Mouse (Mus musculus) MEL (cell line): ENCODE measurements around the gene Tbx15. TPM values are rescaled to one million over a fixed set of nuclear protein-coding genes. Genes with fewer than 3 reads are reported as not detected.
A peak's percentile ranks its signal among the peaks of the same experiment; 100 is the strongest.

Experiments
- DNase-seq: peaks from one replicate; pipeline ENCODE4 v3.0.0; 2011; ENCODE audit warnings: low read depth, low spot score
- H3K27ac ChIP-seq: 2 replicates; pipeline ENCODE4 v1.5.1; 2012; ENCODE audit warnings: low read depth, mild to moderate bottlenecking, control low read depth, low read length, moderate library complexity; ENCODE audit not compliant: control insufficient read depth
- H3K27me3 ChIP-seq, 2 experiments: fragments of 150-350 bp in 1 of 2; sonication (generic) in 1 of 2; 2 replicates each; pipeline ENCODE4 v1.6.1; 2012; ENCODE audit warnings: low read length in 2 of 2, mild to moderate bottlenecking in 2 of 2, improper control_type of control experiment in 1 of 2, moderate library complexity in 1 of 2; ENCODE audit not compliant: insufficient read depth in 2 of 2, control insufficient read depth in 1 of 2
- H3K36me3 ChIP-seq, 2 experiments: 2 replicates each; pipeline ENCODE4 v1.6.1; 2012 to 2014; ENCODE audit warnings: low read length in 2 of 2, improper control_type of control experiment in 1 of 2, inconsistent platforms in 1 of 2, mild to moderate bottlenecking in 1 of 2; ENCODE audit not compliant: insufficient read depth in 2 of 2, control insufficient read depth in 1 of 2
- H3K4me1 ChIP-seq, 2 experiments: fragments of 150-350 bp in 1 of 2; sonication (generic) in 1 of 2; 2 replicates each; pipeline ENCODE4 v1.6.1; 2012; ENCODE audit warnings: low read length in 2 of 2, improper control_type of control experiment in 1 of 2, mild to moderate bottlenecking in 1 of 2; ENCODE audit not compliant: insufficient read depth in 2 of 2, control insufficient read depth in 1 of 2
- H3K4me3 ChIP-seq, 2 experiments: fragments of 150-350 bp in 1 of 2; sonication (generic) in 1 of 2; 2 replicates each; pipeline ENCODE4 v1.5.1; 2012; ENCODE audit warnings: low read depth in 2 of 2, low read length in 2 of 2, mild to moderate bottlenecking in 2 of 2, moderate library complexity in 2 of 2, control low read depth in 1 of 2, improper control_type of control experiment in 1 of 2; ENCODE audit not compliant: control insufficient read depth in 1 of 2, insufficient read depth in 1 of 2
- H3K79me2 ChIP-seq: 2 replicates; pipeline ENCODE4 v1.6.1; 2012; ENCODE audit warnings: mild to moderate bottlenecking, low read length, moderate library complexity; ENCODE audit not compliant: control insufficient read depth, poor library complexity, insufficient read depth
- H3K9ac ChIP-seq: 2 replicates; pipeline ENCODE4 v1.6.1; 2012; ENCODE audit warnings: low read depth, mild to moderate bottlenecking, control low read depth, low read length, moderate library complexity; ENCODE audit not compliant: control insufficient read depth, poor library complexity, severe bottlenecking
- H3K9me3 ChIP-seq: fragments of 150-350 bp; sonication (generic); replicated peaks from 2 replicates; pipeline ENCODE4 v1.6.1; 2012; ENCODE audit warnings: mild to moderate bottlenecking, low read length, improper control_type of control experiment, moderate library complexity; ENCODE audit not compliant: insufficient read depth
- BHLHE40 ChIP-seq: IDR thresholded peaks from 2 replicates; pipeline ENCODE4 v1.6.1; 2012; ENCODE audit warnings: low read depth, mild to moderate bottlenecking, inconsistent platforms, low read length, improper control_type of control experiment, borderline replicate concordance
- CHD1 ChIP-seq: IDR thresholded peaks from 2 replicates; pipeline ENCODE4 v1.6.1; 2012; ENCODE audit warnings: low read depth, mild to moderate bottlenecking, inconsistent platforms, low read length, improper control_type of control experiment
- CTCF ChIP-seq, 3 experiments: IDR thresholded peaks in 2 of 3; conservative IDR thresholded peaks in 1 of 3; 2 replicates each; pipeline ENCODE4 v1.5.1; 2011 to 2012; ENCODE audit warnings: low read length in 3 of 3, low read depth in 2 of 3, mild to moderate bottlenecking in 2 of 3, improper control_type of control experiment in 1 of 3, inconsistent platforms in 1 of 3, mixed read lengths in 1 of 3, moderate library complexity in 1 of 3; ENCODE audit not compliant: control insufficient read depth in 1 of 3, insufficient read depth in 1 of 3, poor library complexity in 1 of 3, severe bottlenecking in 1 of 3
- E2F4 ChIP-seq: IDR thresholded peaks from 2 replicates; pipeline ENCODE4 v1.6.1; 2011; ENCODE audit warnings: low read depth, low read length, improper control_type of control experiment, borderline replicate concordance
- ELF1 ChIP-seq: IDR thresholded peaks from 2 replicates; pipeline ENCODE4 v1.6.1; 2014; ENCODE audit warnings: low read depth, mild to moderate bottlenecking, inconsistent platforms, low read length, improper control_type of control experiment, moderate library complexity
- EP300 ChIP-seq, 2 experiments: IDR thresholded peaks; 2 replicates each; pipeline ENCODE4 v1.6.1; 2011; ENCODE audit warnings: improper control_type of control experiment in 2 of 2, low read length in 2 of 2, low read depth in 1 of 2, mild to moderate bottlenecking in 1 of 2
- ETS1 ChIP-seq: IDR thresholded peaks from 2 replicates; pipeline ENCODE4 v1.6.1; 2012; ENCODE audit warnings: low read depth, mild to moderate bottlenecking, inconsistent platforms, low read length, improper control_type of control experiment, moderate library complexity
- GABPA ChIP-seq: IDR thresholded peaks from 2 replicates; pipeline ENCODE4 v1.6.1; 2012; ENCODE audit warnings: low read depth, mild to moderate bottlenecking, inconsistent platforms, low read length, improper control_type of control experiment, moderate library complexity
- GATA1 ChIP-seq: IDR thresholded peaks from 2 replicates; pipeline ENCODE4 v1.6.1; 2011; ENCODE audit warnings: low read depth, low read length, improper control_type of control experiment
- HCFC1 ChIP-seq: IDR thresholded peaks from 2 replicates; pipeline ENCODE4 v1.6.1; 2012; ENCODE audit warnings: low read depth, mild to moderate bottlenecking, inconsistent platforms, low read length, improper control_type of control experiment, moderate library complexity
- JUND ChIP-seq: IDR thresholded peaks from 2 replicates; pipeline ENCODE4 v1.6.1; 2011; ENCODE audit warnings: low read depth, mild to moderate bottlenecking, improper control_type of control experiment, low read length
- KAT2A ChIP-seq: conservative IDR thresholded peaks from 2 replicates; pipeline ENCODE4 v1.6.1; 2012; ENCODE audit warnings: low read depth, low read length, improper control_type of control experiment, inconsistent platforms
- MAFK ChIP-seq: IDR thresholded peaks from 2 replicates; pipeline ENCODE4 v1.6.1; 2011; ENCODE audit warnings: low read depth, mild to moderate bottlenecking, low read length, improper control_type of control experiment, borderline replicate concordance
- MAX ChIP-seq: IDR thresholded peaks from 2 replicates; pipeline ENCODE4 v1.6.1; 2011; ENCODE audit warnings: low read length, improper control_type of control experiment
- MEF2A ChIP-seq: IDR thresholded peaks from 2 replicates; pipeline ENCODE4 v1.6.1; 2014; ENCODE audit warnings: low read depth, mild to moderate bottlenecking, inconsistent platforms, low read length, improper control_type of control experiment; ENCODE audit not compliant: poor library complexity, insufficient replicate concordance, severe bottlenecking; ENCODE audit errors: extremely low read depth
- MXI1 ChIP-seq: IDR thresholded peaks from 2 replicates; pipeline ENCODE4 v1.6.1; 2011; ENCODE audit warnings: mild to moderate bottlenecking, low read depth, low read length, improper control_type of control experiment
- MYC ChIP-seq: IDR thresholded peaks from 2 replicates; pipeline ENCODE4 v1.6.1; 2011; ENCODE audit warnings: low read depth, mild to moderate bottlenecking, low read length, improper control_type of control experiment, moderate library complexity
- NELFE ChIP-seq: IDR thresholded peaks from 2 replicates; pipeline ENCODE4 v1.6.1; 2011; ENCODE audit warnings: low read depth, low read length, improper control_type of control experiment
- NRF1 ChIP-seq: IDR thresholded peaks from 2 replicates; pipeline ENCODE4 v1.6.1; 2014; ENCODE audit warnings: low read depth, mild to moderate bottlenecking, inconsistent platforms, low read length, improper control_type of control experiment, moderate library complexity; ENCODE audit not compliant: poor library complexity, insufficient read depth, severe bottlenecking
- POLR2A ChIP-seq, 2 experiments: IDR thresholded peaks; 2 replicates each; pipeline ENCODE4 v1.6.1; 2011 to 2012; ENCODE audit warnings: low read length in 2 of 2, mild to moderate bottlenecking in 2 of 2, control low read depth in 1 of 2, improper control_type of control experiment in 1 of 2, low read depth in 1 of 2, moderate library complexity in 1 of 2; ENCODE audit not compliant: control insufficient read depth in 1 of 2, insufficient read depth in 1 of 2, poor library complexity in 1 of 2
- POLR2AphosphoS2 ChIP-seq: IDR thresholded peaks from 2 replicates; pipeline ENCODE4 v1.6.1; 2011; ENCODE audit warnings: low read length, improper control_type of control experiment
- RCOR1 ChIP-seq: IDR thresholded peaks from 2 replicates; pipeline ENCODE4 v1.6.1; 2012; ENCODE audit warnings: low read depth, mild to moderate bottlenecking, inconsistent platforms, low read length, improper control_type of control experiment
- SMC3 ChIP-seq: IDR thresholded peaks from 2 replicates; pipeline ENCODE4 v1.6.1; 2011; ENCODE audit warnings: low read depth, low read length, improper control_type of control experiment
- TBP ChIP-seq: IDR thresholded peaks from 2 replicates; pipeline ENCODE4 v1.8.0; 2011; ENCODE audit warnings: low read depth, low read length, improper control_type of control experiment
- TCF12 ChIP-seq: IDR thresholded peaks from 2 replicates; pipeline ENCODE4 v1.6.1; 2014; ENCODE audit warnings: low read depth, mild to moderate bottlenecking, inconsistent platforms, low read length, improper control_type of control experiment, moderate library complexity
- UBTF ChIP-seq: IDR thresholded peaks from 2 replicates; pipeline ENCODE4 v1.6.1; 2012; ENCODE audit warnings: low read depth, mild to moderate bottlenecking, inconsistent platforms, low read length, improper control_type of control experiment, moderate library complexity, borderline replicate concordance; ENCODE audit not compliant: insufficient read depth
- USF1 ChIP-seq: IDR thresholded peaks from 2 replicates; pipeline ENCODE4 v1.6.1; 2014; ENCODE audit warnings: low read depth, mild to moderate bottlenecking, inconsistent platforms, low read length, improper control_type of control experiment, moderate library complexity
- ZC3H11A ChIP-seq: IDR thresholded peaks from 2 replicates; pipeline ENCODE4 v1.6.1; 2012; ENCODE audit warnings: low read depth, mild to moderate bottlenecking, inconsistent platforms, low read length, improper control_type of control experiment
- ZNF384 ChIP-seq: IDR thresholded peaks from 2 replicates; pipeline ENCODE4 v1.6.1; 2012; ENCODE audit warnings: low read depth, mild to moderate bottlenecking, inconsistent platforms, low read length, improper control_type of control experiment
- polyA plus RNA-seq, 2 experiments: library from polyadenylated mRNA; stranded (reverse) in 1 of 2; unstranded in 1 of 2; fragments of >175 nt in 1 of 2; fragments of >200 nt in 1 of 2; gene quantifications; 2 replicates each; pipeline versions ENCODE4 v1.2.1 to v1.2.4; 2012; ENCODE audit warnings: low replicate concordance in 2 of 2, low read depth in 1 of 2; ENCODE audit not compliant: insufficient read length in 2 of 2, insufficient read depth in 1 of 2, missing spikeins in 1 of 2
- total RNA-seq: library from RNA; depleted of rRNA; stranded (reverse); fragments of 300-350 nt; gene quantifications from 2 replicates; pipeline ENCODE4 v1.2.3, GENCODE M21; 2012

The Tbx15 gene
- total and polyA plus RNA-seq, 3 experiments: 8.9 to 13.0 TPM; not detected in 1

DNA sequence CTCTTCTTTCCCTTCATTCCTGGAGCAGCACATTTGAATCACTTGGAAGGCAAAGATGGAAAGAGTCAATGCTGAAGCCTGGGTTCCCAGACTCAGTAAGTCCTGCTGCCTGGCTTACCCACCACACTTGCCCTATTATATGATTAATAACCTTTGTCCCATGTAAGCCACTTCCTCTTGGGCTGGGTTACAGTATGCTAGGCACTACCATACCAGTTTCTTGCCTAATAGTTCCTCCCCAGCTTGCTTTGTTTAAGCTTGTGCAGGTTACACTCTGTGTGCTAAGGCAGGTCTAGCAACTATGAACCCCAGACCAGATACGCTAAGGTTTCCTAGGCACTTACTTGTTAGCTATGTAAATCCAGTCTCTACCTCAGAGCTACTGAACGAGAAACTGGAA is 12.4 kb upstream of the Tbx15 start:
- no peaks in the 10 kb centered on the region for H3K4me1 ChIP-seq
- H3K9me3 ChIP-seq: no peaks in the 10 kb centered on the region
- TF ChIP-seq USF1 (no peak), GATA1 (no peak), NRF1 (no peak), ZC3H11A (no peak), RCOR1 (no peak), NELFE (no peak), MAX (no peak), ZNF384 (no peak), JUND (no peak)
- no peaks in the 10 kb centered on the region for H3K36me3 ChIP-seq
- no peaks in the 10 kb centered on the region for H3K27me3 ChIP-seq
- H3K9ac ChIP-seq: no peak overlapping the region
- H3K79me2 ChIP-seq: no peaks in the 10 kb centered on the region
- no peak overlapping the region for H3K4me3 ChIP-seq
- peak; percentile 15 for DNase-seq
- no peak overlapping the region for H3K27ac ChIP-seq

DNA sequence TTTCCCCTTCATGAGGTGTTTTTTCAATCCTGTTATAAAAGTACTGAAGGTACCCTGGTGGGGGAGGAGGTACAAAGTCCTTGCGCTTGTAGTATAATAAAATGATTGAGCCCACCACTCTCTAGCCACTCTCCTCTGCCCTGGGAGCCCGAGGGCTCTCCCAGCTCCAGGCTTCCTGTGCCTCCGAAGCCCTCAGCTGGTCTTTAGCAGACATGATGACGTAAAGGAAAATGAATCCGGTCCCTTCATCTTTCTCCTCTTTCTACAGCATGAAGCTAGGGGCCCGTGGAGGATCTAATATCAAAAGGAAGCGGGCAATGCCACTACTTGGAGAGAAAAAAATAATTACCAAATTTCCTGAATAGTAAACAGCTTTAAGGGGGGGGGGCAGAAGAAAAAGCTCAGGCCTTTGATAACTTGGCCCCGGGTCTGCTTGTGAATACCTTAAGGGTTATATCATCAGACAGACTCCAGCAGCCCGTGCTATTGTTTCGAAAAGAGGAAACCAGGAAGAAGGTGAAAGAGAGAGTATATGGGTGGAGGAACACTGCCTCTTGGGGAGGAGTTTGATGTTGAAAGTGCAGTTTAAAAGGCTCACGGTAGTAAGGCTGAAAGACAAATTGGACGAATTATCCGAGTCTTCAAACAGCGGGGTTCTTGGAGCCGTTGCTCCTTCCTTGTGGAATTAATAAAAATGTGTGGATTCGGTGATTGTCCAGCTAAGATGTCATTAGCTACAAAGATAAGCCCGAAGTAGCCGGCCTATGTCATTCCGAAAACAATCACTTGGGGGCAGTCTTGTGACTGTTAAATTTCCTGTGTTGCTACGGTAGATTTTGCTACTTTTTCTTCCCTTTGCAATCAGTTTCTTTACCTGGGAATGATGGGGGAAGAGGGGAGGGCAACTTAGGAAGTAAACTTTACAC is 6.5 kb upstream of the Tbx15 start:
- H3K27me3 ChIP-seq: peaks cover 0 to 2% of the 10 kb centered on the region in 2 experiments; a peak in 1 of 4 replicates
- no peak for TF ChIP-seq TCF12
- TF ChIP-seq ELF1: no peak; the same call in 1 of the 2 replicates
- TF ChIP-seq USF1: no peak
- no peak for TF ChIP-seq MAFK
- TF ChIP-seq POLR2AphosphoS2: no peak
- TF ChIP-seq MEF2A: no peak
- no peak for TF ChIP-seq ZNF384
- no peak for TF ChIP-seq HCFC1
- no peak for TF ChIP-seq NELFE
- peak; percentile 74 for TF ChIP-seq GATA1
- no peak for TF ChIP-seq MXI1
- TF ChIP-seq KAT2A: no peak
- TF ChIP-seq GABPA: no peak
- TF ChIP-seq UBTF: no peak
- TF ChIP-seq BHLHE40: no peak
- no peak for TF ChIP-seq E2F4
- TF ChIP-seq MYC: no peak
- peak; percentile 47 to 79 (median 78) for TF ChIP-seq CTCF (IDR thresholded peaks at IDR 0.05 in 2 of 3, conservative IDR thresholded peaks at IDR 0.05 in 1 of 3; ENCODE audit: control insufficient read depth in 1 of 3, insufficient read depth in 1 of 3, low read depth in 2 of 3, low read length in 3 of 3, poor library complexity in 1 of 3, severe bottlenecking in 1 of 3)
- no peak for TF ChIP-seq POLR2A (IDR thresholded peaks at IDR 0.05; ENCODE audit: control insufficient read depth in 1 of 2, insufficient read depth in 1 of 2, low read depth in 1 of 2, low read length in 2 of 2, poor library complexity in 1 of 2)
- no peak for TF ChIP-seq RCOR1
- TF ChIP-seq SMC3: peak; percentile 84
- no peak for TF ChIP-seq ETS1
- TF ChIP-seq CHD1: no peak
- peak; percentile 81 for TF ChIP-seq ZC3H11A
- TF ChIP-seq EP300 (IDR thresholded peaks at IDR 0.05; ENCODE audit: low read depth in 1 of 2, low read length in 2 of 2): 0 out of 4 replicates have a peak, but pooled peaks of 1 of the 2 experiments have one; percentile 15
- 0 out of 2 replicates have a peak, but pooled peaks have one; percentile 39 for TF ChIP-seq TBP

More for the DNA sequence above, 6.5 kb upstream of the Tbx15 start:
- Histone ChIP-seq H3K4me3 (peak overlapping the region; percentile 81 to 88), H3K9me3 (no peaks in the 10 kb centered on the region), H3K36me3 (no peaks in the 10 kb centered on the region), H3K4me1 (0 out of 4 replicates have a peak, but pooled peaks cover 0 to 5% of the 10 kb centered on the region in 2 experiments), H3K79me2 (no peaks in the 10 kb centered on the region), H3K27ac (no peak overlapping the region), H3K9ac (peak overlapping the region; percentile 63)
- peak; percentile 81 for DNase-seq
